Mouse (Mus musculus): ENCODE data around the gene Lyve1. TPM values are rescaled to one million over a fixed set of nuclear protein-coding genes. Genes with fewer than 3 reads are reported as not detected.
"Not testable (repeated sequence)": the region's sequence is repeated elsewhere in the genome, so short reads cannot be mapped to it uniquely, and the experiment has no call there.

Gene Lyve1
- polyA plus RNA-seq (2015; fragmentation: Nextera tagmentation; extraction: Ambion mirVana) = 4.3 and 4.9 TPM in 2 replicates

DNA sequence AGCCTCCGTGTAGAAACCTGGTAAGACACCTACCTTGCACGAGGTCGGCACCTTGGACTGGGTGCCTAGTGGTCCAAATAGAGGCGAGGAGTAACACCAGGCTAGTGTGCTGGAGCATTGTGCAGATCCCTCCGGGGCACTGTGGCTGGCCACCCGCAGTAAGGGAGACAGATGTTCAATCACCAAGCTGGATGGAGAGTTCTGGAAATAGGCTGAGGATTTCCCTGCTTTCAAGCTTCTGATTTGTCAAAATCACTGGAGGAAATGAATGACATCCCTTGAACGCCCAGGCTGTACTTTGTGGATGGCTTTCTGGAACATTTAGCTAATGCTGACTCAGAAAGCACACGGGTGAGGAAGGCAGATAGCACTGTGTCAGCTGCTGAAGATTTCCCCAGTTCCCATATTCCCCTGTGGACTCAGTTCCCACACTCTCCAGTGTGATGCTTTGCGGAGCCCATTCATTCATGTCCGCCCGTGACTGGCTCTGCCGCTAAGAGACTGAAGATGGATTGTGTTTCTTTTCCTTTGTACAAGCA lies at the start of gene Lyve1:
TSS of gene Lyve1 (minus strand) at position 489 of the 539 bp plus-strand sequence.
- Histone ChIP-seq H3K4me2 (no peak within 1 kb of the TSS), H3K4me1 (replicated peaks) (0 out of 2 replicates have a peak, but pooled peaks cover 6% of the 10 kb centered on the region), H3K9ac (no peak within 1 kb of the TSS), H3K27ac (replicated peaks) (no peak within 1 kb of the TSS), H3K27me3 (no peaks in the 10 kb centered on the region), H3K4me3 (no peak within 1 kb of the TSS), H3K36me3 (no peaks in the 10 kb centered on the region), H3K9me3 (no peaks in the 10 kb centered on the region)
- 65% methylated on average over 12 of the region's 12 CpGs for WGBS
- ATAC-seq (ENCODE audit: low FRiP score, low read depth) = no peak

DNA sequence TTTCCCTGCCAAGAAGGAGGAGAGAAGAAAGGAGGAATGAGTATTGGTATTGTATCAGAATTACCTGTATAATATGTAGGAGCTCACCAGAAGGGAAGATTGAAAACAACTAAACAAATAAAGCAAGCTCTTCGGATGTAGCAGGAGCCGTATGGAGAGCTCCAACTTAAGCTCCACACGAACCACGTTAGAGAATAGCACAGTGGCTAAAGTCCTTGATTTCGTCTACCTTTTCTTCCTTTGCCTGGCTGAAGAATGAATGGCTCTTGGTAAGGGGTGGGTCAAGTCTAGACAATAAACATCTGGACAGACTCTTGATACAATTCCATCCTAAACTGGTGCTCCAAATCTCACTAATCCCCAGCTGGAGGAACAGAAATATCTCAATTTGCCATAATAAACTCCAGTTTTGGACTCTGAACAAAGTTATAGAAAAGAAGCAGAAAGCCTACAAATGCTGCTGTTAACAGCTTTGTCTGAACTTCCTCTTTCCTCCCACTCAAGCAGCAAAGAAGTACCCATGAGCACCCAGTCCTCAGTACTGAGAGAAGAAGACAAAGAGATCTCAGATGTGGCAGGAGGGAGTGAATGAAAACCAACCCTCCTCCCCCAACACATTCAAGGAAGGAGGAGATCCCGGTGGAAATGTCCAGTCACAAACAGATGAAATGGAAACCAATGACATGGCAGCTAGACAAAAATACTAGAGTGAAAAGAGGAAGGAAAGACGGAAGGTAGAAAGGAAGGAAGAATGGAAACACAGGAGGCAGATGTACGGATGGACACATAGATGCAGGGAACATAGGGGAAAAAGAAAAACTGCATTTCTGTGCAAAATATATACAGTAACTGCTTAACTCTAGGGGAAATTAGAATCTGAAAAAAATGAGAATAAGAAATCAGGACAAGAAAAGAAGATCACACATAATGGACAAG lies 45.4 kb upstream of the Lyve1 start:
- Histone ChIP-seq H3K4me3 (no peak overlapping the region), H3K9ac (no peak overlapping the region), H3K36me3 (no peaks in the 10 kb centered on the region), H3K27ac (replicated peaks) (no peak overlapping the region), H3K27me3 (no peaks in the 10 kb centered on the region), H3K4me1 (replicated peaks) (no peaks in the 10 kb centered on the region), H3K4me2 (no peak overlapping the region), H3K9me3 (no peaks in the 10 kb centered on the region)
- 85% methylated on average over 8 of the region's 8 CpGs for WGBS
- ATAC-seq (ENCODE audit: low FRiP score, low read depth) = no peak

DNA sequence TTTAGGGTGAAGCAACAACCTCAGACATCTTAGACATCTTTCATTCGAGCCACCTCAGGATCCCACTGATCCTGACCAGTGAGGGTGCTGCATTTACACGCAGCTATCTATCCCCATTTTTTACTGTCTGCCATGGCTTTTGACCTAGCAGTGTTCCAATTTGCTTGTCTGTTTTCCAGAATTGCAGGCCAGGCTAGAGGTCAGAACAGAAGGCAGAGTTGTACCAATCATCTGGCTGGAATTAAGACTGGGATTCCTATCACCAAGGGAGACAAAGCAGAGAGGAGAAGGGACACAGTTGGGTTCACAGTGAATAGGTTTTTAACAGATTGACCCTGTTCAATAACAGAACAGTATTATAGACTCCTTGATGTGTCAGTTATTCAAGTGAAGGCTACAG lies 43.5 kb upstream of the Lyve1 start:
- Histone ChIP-seq H3K27me3 (no peaks in the 10 kb centered on the region), H3K27ac (replicated peaks) (no peak overlapping the region), H3K9ac (no peak overlapping the region), H3K4me2 (no peak overlapping the region), H3K9me3 (no peaks in the 10 kb centered on the region), H3K4me1 (replicated peaks) (no peaks in the 10 kb centered on the region), H3K36me3 (no peaks in the 10 kb centered on the region), H3K4me3 (no peak overlapping the region)
- WGBS = 92% methylated on average over 2 of the region's 2 CpGs
- no peak for ATAC-seq (ENCODE audit: low FRiP score, low read depth)

DNA sequence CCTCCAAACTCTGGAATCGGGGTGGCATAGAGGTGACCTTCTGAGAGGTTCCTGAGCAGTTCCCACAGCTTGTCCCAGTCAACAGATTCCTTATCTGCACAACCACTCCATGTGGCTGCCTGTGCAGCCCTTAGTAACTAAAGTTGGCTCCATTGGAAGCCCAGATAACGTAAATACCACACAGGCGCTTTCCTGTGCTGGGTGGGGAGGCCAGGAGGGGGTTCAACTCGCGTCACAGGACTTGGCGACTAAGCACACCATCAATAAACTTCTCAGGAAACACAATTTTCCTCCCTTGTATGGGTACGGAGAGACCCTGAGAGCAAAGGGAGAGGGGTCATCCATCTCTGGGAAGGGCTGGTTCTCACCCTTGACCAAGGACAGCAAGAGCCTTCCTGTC lies 40.2 kb upstream of the Lyve1 start:
- Histone ChIP-seq H3K4me3 (no peak overlapping the region), H3K9ac (no peak overlapping the region), H3K9me3 (no peaks in the 10 kb centered on the region), H3K4me1 (replicated peaks) (no peaks in the 10 kb centered on the region), H3K36me3 (no peaks in the 10 kb centered on the region), H3K4me2 (no peak overlapping the region), H3K27me3 (no peaks in the 10 kb centered on the region), H3K27ac (replicated peaks) (no peak overlapping the region)
- WGBS = 85% methylated on average over 7 of the region's 7 CpGs
- ATAC-seq (ENCODE audit: low FRiP score, low read depth) = no peak

DNA sequence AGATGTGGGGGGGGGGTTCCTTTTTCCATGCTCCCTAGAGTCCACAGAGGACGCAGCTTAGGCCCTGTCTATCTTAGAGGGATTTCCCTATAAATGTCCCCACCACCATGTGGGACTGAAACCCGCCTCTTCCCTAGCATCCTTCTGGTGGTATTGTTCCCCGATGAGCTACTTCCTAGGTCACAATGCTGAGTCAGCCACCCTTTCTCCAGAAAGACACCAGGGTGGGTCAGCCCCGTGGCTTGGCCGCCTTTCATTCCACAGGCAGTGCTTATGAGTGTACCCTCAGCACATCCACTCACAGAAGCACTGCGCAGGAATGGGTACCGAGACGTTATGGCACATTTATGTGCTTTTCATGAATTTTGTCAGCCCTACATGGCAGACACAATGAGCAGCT lies 34.2 kb upstream of the Lyve1 start:
- WGBS = 82% methylated on average over 8 of the region's 8 CpGs
- Histone ChIP-seq H3K9ac (no peak overlapping the region), H3K36me3 (no peaks in the 10 kb centered on the region), H3K4me2 (no peak overlapping the region), H3K27me3 (no peaks in the 10 kb centered on the region), H3K27ac (replicated peaks) (no peak overlapping the region), H3K4me3 (no peak overlapping the region), H3K4me1 (replicated peaks) (no peaks in the 10 kb centered on the region), H3K9me3 (no peaks in the 10 kb centered on the region)
- ATAC-seq (ENCODE audit: low FRiP score, low read depth) = no peak

DNA sequence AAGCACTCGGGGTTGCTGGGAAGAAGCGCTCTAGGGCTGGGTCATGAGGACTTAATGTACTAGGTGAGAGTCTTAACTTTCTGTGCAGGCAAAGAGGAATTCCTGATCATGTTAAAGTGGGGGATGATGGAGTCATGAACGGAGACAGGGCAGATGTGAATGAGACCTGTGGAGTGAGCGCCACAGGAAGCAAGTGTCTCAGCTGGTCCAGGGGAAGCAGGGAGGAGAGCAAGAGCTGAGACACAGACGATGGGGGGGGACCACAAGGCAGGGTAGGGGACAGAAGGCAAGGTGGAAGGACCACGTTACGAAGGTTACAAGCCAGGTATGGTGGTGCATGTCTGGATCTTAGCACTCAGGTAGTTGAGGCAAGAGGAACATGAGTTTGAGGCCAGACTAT lies 33.4 kb upstream of the Lyve1 start:
- Histone ChIP-seq H3K36me3 (no peaks in the 10 kb centered on the region), H3K9me3 (no peaks in the 10 kb centered on the region), H3K27me3 (no peaks in the 10 kb centered on the region), H3K4me2 (no peak overlapping the region), H3K4me1 (replicated peaks) (no peaks in the 10 kb centered on the region), H3K4me3 (no peak overlapping the region), H3K27ac (replicated peaks) (no peak overlapping the region), H3K9ac (no peak overlapping the region)
- no peak for ATAC-seq (ENCODE audit: low FRiP score, low read depth)
- 91% methylated on average over 7 of the region's 7 CpGs for WGBS

DNA sequence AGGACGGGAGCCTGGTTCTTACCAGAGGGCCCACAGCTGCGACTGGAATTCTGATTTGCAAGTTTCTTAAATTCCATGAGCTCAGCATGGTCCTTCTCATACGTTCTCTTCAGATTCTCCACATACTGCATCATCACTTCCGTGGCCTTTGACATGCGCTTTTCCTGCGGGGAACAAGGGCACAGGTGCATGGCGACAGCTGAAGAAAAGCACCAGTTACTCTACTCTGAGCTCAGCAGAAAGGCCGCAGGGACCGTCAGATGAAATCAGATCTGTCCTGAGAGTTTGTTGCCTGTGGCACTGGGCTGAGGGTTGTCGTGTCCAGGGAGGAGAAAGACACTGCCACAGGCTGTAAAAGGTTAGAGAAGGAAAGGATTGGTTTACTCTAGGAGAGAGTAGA lies 32.7 kb upstream of the Lyve1 start:
- not testable (repeated sequence) for ATAC-seq (ENCODE audit: low FRiP score, low read depth); H3K4me3 ChIP-seq; H3K9ac ChIP-seq; H3K9me3 ChIP-seq; H3K4me2 ChIP-seq; H3K27ac ChIP-seq (replicated peaks); H3K27me3 ChIP-seq; H3K4me1 ChIP-seq (replicated peaks); H3K36me3 ChIP-seq
- WGBS = 79% methylated on average over 10 of the region's 10 CpGs

DNA sequence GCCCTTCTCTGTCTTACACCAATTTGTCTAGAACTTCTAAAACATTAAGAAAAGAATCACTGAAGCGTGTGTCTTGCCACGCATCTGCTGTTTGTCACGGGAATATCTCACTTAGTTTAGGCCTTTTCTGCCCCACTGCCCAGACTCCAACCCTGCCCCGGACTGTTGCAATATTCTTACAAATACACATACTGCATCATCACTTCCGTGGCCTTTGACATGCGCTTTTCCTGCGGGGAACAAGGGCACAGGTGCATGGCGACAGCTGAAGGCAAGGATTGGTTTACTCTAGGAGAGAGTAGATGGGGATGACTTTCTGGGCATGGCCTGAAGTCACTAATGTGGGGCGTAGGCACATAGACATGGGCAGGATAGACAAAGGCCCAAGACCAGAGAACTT lies 31.6 kb upstream of the Lyve1 start:
- no peaks in the 10 kb centered on the region for H3K9me3 ChIP-seq
- no peak overlapping the region for H3K4me3 ChIP-seq
- H3K27me3 ChIP-seq = no peaks in the 10 kb centered on the region
- no peak overlapping the region for H3K27ac ChIP-seq (replicated peaks)
- no peak for ATAC-seq (ENCODE audit: low FRiP score, low read depth)
- H3K4me2 ChIP-seq = no peak overlapping the region
- H3K36me3 ChIP-seq = no peaks in the 10 kb centered on the region
- no peaks in the 10 kb centered on the region for H3K4me1 ChIP-seq (replicated peaks)
- no peak overlapping the region for H3K9ac ChIP-seq
- 84% methylated on average over 9 of the region's 9 CpGs for WGBS

DNA sequence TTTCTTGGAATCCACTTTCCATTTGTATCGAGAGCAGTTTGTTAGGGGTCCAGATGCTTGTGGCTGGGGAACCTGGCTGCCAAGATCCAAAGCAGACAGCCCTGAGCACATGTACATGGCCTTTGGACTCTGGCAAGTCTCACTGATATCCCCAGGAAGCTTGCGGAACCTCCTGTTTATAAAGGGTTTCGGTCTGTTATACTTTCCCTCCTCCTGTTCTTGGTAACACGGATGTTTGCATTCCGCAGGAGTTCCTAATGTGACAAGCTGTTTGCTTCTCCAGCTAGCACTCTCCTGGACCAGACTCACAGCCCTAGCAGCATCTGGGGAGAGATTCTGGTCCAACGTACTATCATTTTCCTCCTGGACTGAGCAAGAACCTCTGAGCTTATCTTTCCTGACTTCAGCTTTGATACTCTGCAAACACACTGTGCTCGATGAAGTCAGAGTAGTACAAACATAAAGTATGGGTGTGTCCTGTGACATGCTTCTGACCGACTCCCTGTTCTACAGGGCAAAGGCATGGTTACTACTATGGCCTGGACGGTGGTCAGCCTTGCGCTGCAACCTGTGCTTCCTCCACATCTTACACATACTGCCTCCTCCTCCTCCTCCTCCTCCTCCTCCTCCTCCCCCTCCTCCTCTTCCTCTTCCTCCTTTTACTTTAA lies 31.0 kb upstream of the Lyve1 start:
- Histone ChIP-seq H3K27me3 (no peaks in the 10 kb centered on the region), H3K9ac (no peak overlapping the region), H3K9me3 (no peaks in the 10 kb centered on the region), H3K4me3 (no peak overlapping the region), H3K4me2 (no peak overlapping the region), H3K36me3 (no peaks in the 10 kb centered on the region), H3K4me1 (replicated peaks) (no peaks in the 10 kb centered on the region), H3K27ac (replicated peaks) (no peak overlapping the region)
- 79% methylated on average over 10 of the region's 10 CpGs for WGBS
- no peak for ATAC-seq (ENCODE audit: low FRiP score, low read depth)

DNA sequence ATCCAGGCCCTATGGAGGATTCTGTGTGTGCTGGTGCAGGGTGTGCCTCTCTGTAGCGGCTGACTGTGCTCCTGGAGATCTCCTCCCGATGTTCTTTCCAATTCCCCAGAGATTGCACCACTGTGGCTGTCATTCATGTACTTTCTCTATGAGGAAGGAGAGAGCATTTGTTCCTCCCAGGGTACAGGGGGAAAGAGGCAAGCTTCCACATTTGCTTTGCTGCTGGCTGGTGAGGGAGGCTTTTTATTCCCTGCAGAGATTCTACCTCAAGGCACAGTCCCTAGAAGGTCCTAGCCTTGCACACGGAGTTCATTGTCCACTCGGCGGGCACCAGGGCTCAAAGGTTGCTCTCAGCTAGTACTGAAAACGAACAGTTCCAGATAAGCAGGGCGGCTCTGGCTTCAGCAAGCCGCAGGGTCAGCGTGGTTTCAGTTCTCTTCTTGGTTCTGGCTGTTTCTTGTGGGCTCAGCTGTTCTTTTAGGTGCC lies 28.5 kb upstream of the Lyve1 start:
- 80% methylated on average over 9 of the region's 9 CpGs for WGBS
- Histone ChIP-seq H3K4me1 (replicated peaks) (no peaks in the 10 kb centered on the region), H3K4me3 (no peak overlapping the region), H3K36me3 (no peaks in the 10 kb centered on the region), H3K9me3 (no peaks in the 10 kb centered on the region), H3K4me2 (no peak overlapping the region), H3K27me3 (no peaks in the 10 kb centered on the region), H3K9ac (no peak overlapping the region), H3K27ac (replicated peaks) (no peak overlapping the region)
- ATAC-seq (ENCODE audit: low FRiP score, low read depth) = no peak

DNA sequence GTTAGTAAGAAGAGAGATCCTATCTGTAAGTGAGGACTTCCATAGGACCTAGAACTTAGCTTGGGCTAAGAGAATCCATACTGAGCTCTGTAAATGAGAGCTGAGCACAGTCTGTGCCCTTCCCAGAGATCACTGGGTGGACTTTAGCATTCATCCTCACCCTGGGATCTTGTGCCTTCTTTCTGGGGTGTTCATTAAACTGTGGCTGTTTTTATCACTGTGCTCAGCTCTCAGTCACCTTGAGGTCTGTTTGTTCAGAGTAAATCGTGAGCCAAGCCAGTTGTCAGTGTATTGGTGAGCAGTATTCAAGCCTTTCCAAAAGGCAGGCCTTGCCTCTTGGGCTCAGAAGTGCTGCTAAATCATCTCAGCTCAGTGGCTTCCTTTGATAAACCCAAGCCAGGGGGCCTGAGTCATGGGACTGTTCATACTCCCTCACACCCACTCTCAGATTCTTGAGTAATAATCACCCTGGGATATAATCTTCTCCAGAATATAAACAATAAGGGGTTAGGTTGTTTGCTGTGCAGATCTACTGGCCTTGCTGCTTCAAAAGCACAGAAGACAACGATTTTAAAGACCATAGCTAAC lies 18.8 kb upstream of the Lyve1 start:
- H3K9ac ChIP-seq = no peak overlapping the region
- no peak overlapping the region for H3K4me3 ChIP-seq
- H3K36me3 ChIP-seq = no peaks in the 10 kb centered on the region
- no peaks in the 10 kb centered on the region for H3K4me1 ChIP-seq (replicated peaks)
- WGBS = 78% methylated on average over 2 of the region's 2 CpGs
- no peak for ATAC-seq (ENCODE audit: low FRiP score, low read depth)
- no peak overlapping the region for H3K27ac ChIP-seq (replicated peaks)
- no peak overlapping the region for H3K4me2 ChIP-seq
- H3K27me3 ChIP-seq = no peaks in the 10 kb centered on the region
- H3K9me3 ChIP-seq = no peaks in the 10 kb centered on the region

DNA sequence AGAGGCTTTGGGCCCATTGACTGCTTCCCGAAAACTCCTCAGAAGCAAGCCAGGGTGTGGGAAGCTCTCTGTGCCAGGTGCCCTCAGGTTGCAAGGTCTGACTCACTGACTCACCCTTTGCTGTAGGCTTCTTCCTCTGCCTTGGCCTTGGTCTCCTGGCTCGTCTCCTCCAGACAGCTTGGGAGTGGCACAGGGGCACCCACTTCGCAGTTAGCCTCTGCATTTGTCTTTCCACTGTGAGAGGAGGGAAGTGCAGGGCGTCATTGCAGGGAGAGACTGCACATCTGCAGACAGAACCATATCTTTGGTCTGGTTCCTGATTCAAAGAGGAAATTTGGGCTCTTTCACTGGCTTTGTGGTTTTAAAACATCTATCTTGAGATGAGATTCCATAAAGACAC lies 15.0 kb upstream of the Lyve1 start:
- Histone ChIP-seq H3K27ac (replicated peaks) (no peak overlapping the region), H3K36me3 (no peaks in the 10 kb centered on the region), H3K9ac (no peak overlapping the region), H3K9me3 (no peaks in the 10 kb centered on the region), H3K4me1 (replicated peaks) (no peaks in the 10 kb centered on the region), H3K4me3 (no peak overlapping the region), H3K4me2 (no peak overlapping the region), H3K27me3 (no peaks in the 10 kb centered on the region)
- WGBS = 89% methylated on average over 4 of the region's 4 CpGs
- ATAC-seq (ENCODE audit: low FRiP score, low read depth) = no peak

All from hindbrain, embryonic 15.5 days (tissue).